Mouse (Mus musculus): ENCODE measurements around the gene Zbtb7b. TPM values are rescaled to one million over a fixed set of nuclear protein-coding genes. Genes with fewer than 3 reads are reported as not detected.

The Zbtb7b gene
- polyA plus RNA-seq, 1 experiment from 2014 or later, result 2.2 TPM

DNA sequence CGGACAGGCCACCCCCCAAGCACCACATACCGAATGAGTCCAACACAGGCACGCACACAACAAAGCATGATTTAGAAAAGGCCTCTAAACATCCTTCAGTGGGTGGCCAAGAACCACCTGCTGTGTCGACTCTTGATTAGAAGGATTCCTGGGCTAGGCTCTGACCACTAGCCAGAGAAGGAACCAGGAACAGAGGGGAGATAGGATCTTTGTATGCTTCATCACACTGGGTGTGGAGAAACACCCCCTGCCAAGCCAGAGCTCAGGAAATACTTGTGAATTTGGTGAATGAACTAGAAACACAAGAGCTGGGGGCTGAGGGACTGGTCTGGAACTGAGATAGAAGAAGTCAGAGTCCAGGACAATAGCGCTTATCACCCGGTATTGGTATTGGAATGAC, 58.0 kb downstream of the Zbtb7b start:
- Histone ChIP-seq H3K4me3 (ENCODE audit: low read depth, low read length) (peak overlapping the region; percentile 84), H3K9ac (ENCODE audit: low read depth, low read length) (peak overlapping the region; percentile 43; the same call in 1 of the 2 replicates), H3K9me3 (replicated peaks; ENCODE audit: control insufficient read depth, low read length) (no peaks in the 10 kb centered on the region), H3K4me2 (peak overlapping the region; percentile 85), H3K27ac (ENCODE audit: low read depth, low read length) (0 out of 2 replicates have a peak overlapping the region, but pooled peaks have one; percentile 73), H3K4me1 (ENCODE audit: control insufficient read depth, insufficient read depth, low read length) (peaks cover 26% of the 10 kb centered on the region), H3K27me3 (ENCODE audit: control insufficient read depth, insufficient read depth, low read length) (peaks cover 2% of the 10 kb centered on the region; the same call in 1 of the 2 replicates), H3K36me3 (ENCODE audit: control insufficient read depth, insufficient read depth, low read length) (peaks cover 9% of the 10 kb centered on the region; the same call in 1 of the 2 replicates)
- no peak for ATAC-seq (replicated peaks; ENCODE audit: insufficient number of reproducible peaks, low FRiP score, low TSS enrichment)
- 14% methylated on average over 6 of the region's 6 CpGs for WGBS (ENCODE audit: insufficient replicate concordance)

- Histone ChIP-seq H3K4me3 (ENCODE audit: low read depth, low read length) (no peak overlapping the region), H3K27me3 (ENCODE audit: control insufficient read depth, insufficient read depth, low read length) (no peaks in the 10 kb centered on the region), H3K9me3 (replicated peaks; ENCODE audit: control insufficient read depth, low read length) (no peaks in the 10 kb centered on the region), H3K27ac (ENCODE audit: low read depth, low read length) (no peak overlapping the region), H3K4me1 (ENCODE audit: control insufficient read depth, insufficient read depth, low read length) (peaks cover 27% of the 10 kb centered on the region), H3K4me2 (no peak overlapping the region), H3K9ac (ENCODE audit: low read depth, low read length) (no peak overlapping the region), H3K36me3 (ENCODE audit: control insufficient read depth, insufficient read depth, low read length) (peaks cover 9% of the 10 kb centered on the region; the same call in 1 of the 2 replicates)
- WGBS (ENCODE audit: insufficient replicate concordance), result 73% methylated on average over 11 of the region's 11 CpGs
- no peak for ATAC-seq (replicated peaks; ENCODE audit: insufficient number of reproducible peaks, low FRiP score, low TSS enrichment)
Observed at GRCm38 (mm10) chr3:89333053-89333452, 61.5 kb downstream of the Zbtb7b start.

DNA sequence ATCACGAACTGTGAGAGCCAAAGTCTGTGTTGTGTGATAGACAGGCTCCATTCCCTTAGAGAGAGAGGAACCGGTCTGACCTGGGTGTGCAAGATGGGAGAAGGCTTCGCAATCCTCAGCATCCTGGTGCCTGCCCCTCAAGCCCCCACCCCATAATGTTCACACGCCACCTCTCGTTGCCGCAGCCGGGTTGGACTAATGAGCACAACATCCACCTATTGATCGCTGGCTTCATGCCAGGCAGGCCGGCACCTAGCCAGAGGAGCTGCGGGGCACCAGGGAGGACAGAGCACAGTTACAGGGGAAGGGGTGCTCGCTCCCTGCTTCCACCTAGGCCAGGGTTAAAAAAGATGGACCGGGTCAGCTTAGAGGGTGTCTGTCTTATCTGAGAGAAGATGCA, 62.1 kb downstream of the Zbtb7b start:
- Histone ChIP-seq H3K27me3 (ENCODE audit: control insufficient read depth, insufficient read depth, low read length) (peaks cover 2% of the 10 kb centered on the region; the same call in 1 of the 2 replicates), H3K4me1 (ENCODE audit: control insufficient read depth, insufficient read depth, low read length) (peaks cover 27% of the 10 kb centered on the region), H3K4me2 (no peak overlapping the region), H3K9ac (ENCODE audit: low read depth, low read length) (no peak overlapping the region), H3K4me3 (ENCODE audit: low read depth, low read length) (no peak overlapping the region), H3K9me3 (replicated peaks; ENCODE audit: control insufficient read depth, low read length) (no peaks in the 10 kb centered on the region), H3K36me3 (ENCODE audit: control insufficient read depth, insufficient read depth, low read length) (peaks cover 9% of the 10 kb centered on the region; the same call in 1 of the 2 replicates), H3K27ac (ENCODE audit: low read depth, low read length) (no peak overlapping the region)
- WGBS (ENCODE audit: insufficient replicate concordance), result 53% methylated on average over 12 of the region's 12 CpGs
- ATAC-seq (replicated peaks; ENCODE audit: insufficient number of reproducible peaks, low FRiP score, low TSS enrichment), result no peak

DNA sequence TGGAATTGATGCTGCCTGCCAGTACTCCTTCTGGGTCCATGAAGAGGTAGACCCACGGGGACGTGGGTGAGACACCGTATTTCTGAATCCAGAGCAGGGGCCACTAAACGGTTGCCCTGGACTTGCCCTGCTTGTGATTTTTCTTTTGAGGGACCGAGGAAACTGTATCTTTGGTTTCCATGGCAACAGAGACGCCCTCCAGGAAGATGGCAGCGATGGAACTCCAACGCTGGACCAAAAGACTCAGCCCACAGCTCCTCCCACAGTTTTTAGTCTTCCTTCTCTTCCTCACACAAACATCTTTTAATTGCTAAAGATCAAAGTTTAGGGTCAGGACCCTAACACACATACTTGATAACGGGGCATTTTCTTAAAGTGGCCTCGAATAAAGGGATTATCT, 62.6 kb downstream of the Zbtb7b start:
- H3K36me3 ChIP-seq (ENCODE audit: control insufficient read depth, insufficient read depth, low read length), result peaks cover 9% of the 10 kb centered on the region; the same call in 1 of the 2 replicates
- no peak for ATAC-seq (replicated peaks; ENCODE audit: insufficient number of reproducible peaks, low FRiP score, low TSS enrichment)
- peaks cover 24% of the 10 kb centered on the region for H3K4me1 ChIP-seq (ENCODE audit: control insufficient read depth, insufficient read depth, low read length)
- no peak overlapping the region for H3K4me3 ChIP-seq (ENCODE audit: low read depth, low read length)
- 56% methylated on average over 10 of the region's 10 CpGs for WGBS (ENCODE audit: insufficient replicate concordance)
- no peak overlapping the region for H3K9ac ChIP-seq (ENCODE audit: low read depth, low read length)
- H3K9me3 ChIP-seq (replicated peaks; ENCODE audit: control insufficient read depth, low read length), result no peaks in the 10 kb centered on the region
- H3K27ac ChIP-seq (ENCODE audit: low read depth, low read length), result no peak overlapping the region
- no peak overlapping the region for H3K4me2 ChIP-seq
- peaks cover 2% of the 10 kb centered on the region; the same call in 1 of the 2 replicates for H3K27me3 ChIP-seq (ENCODE audit: control insufficient read depth, insufficient read depth, low read length)

- H3K4me3 ChIP-seq (ENCODE audit: low read depth, low read length), result no peak overlapping the region
- H3K4me2 ChIP-seq, result peak overlapping the region; percentile 9; the same call in 1 of the 2 replicates
- H3K27me3 ChIP-seq (ENCODE audit: control insufficient read depth, insufficient read depth, low read length), result peaks cover 2% of the 10 kb centered on the region; the same call in 1 of the 2 replicates
- no peak for ATAC-seq (replicated peaks; ENCODE audit: insufficient number of reproducible peaks, low FRiP score, low TSS enrichment)
- 69% methylated on average over 13 of the region's 13 CpGs for WGBS (ENCODE audit: insufficient replicate concordance)
- no peak overlapping the region for H3K9ac ChIP-seq (ENCODE audit: low read depth, low read length)
- peaks cover 9% of the 10 kb centered on the region; the same call in 1 of the 2 replicates for H3K36me3 ChIP-seq (ENCODE audit: control insufficient read depth, insufficient read depth, low read length)
- peaks cover 19% of the 10 kb centered on the region for H3K4me1 ChIP-seq (ENCODE audit: control insufficient read depth, insufficient read depth, low read length)
- H3K9me3 ChIP-seq (replicated peaks; ENCODE audit: control insufficient read depth, low read length), result no peaks in the 10 kb centered on the region
- no peak overlapping the region for H3K27ac ChIP-seq (ENCODE audit: low read depth, low read length)
Observed at GRCm38 (mm10) chr3:89331561-89331960, 63.0 kb downstream of the Zbtb7b start.

GRCm38 (mm10) chr3:89330948-89331347, 63.6 kb downstream of the Zbtb7b start:
- 0 out of 2 replicates have a peak overlapping the region, but pooled peaks have one; percentile 9 for H3K4me2 ChIP-seq
- no peak overlapping the region for H3K27ac ChIP-seq (ENCODE audit: low read depth, low read length)
- H3K4me3 ChIP-seq (ENCODE audit: low read depth, low read length), result no peak overlapping the region
- peaks cover 9% of the 10 kb centered on the region; the same call in 1 of the 2 replicates for H3K36me3 ChIP-seq (ENCODE audit: control insufficient read depth, insufficient read depth, low read length)
- no peak for ATAC-seq (replicated peaks; ENCODE audit: insufficient number of reproducible peaks, low FRiP score, low TSS enrichment)
- H3K4me1 ChIP-seq (ENCODE audit: control insufficient read depth, insufficient read depth, low read length), result peaks cover 13% of the 10 kb centered on the region
- WGBS (ENCODE audit: insufficient replicate concordance), result 16% methylated on average over 10 of the region's 10 CpGs
- H3K9ac ChIP-seq (ENCODE audit: low read depth, low read length), result no peak overlapping the region
- H3K27me3 ChIP-seq (ENCODE audit: control insufficient read depth, insufficient read depth, low read length), result peaks cover 2% of the 10 kb centered on the region; the same call in 1 of the 2 replicates
- no peaks in the 10 kb centered on the region for H3K9me3 ChIP-seq (replicated peaks; ENCODE audit: control insufficient read depth, low read length)

DNA sequence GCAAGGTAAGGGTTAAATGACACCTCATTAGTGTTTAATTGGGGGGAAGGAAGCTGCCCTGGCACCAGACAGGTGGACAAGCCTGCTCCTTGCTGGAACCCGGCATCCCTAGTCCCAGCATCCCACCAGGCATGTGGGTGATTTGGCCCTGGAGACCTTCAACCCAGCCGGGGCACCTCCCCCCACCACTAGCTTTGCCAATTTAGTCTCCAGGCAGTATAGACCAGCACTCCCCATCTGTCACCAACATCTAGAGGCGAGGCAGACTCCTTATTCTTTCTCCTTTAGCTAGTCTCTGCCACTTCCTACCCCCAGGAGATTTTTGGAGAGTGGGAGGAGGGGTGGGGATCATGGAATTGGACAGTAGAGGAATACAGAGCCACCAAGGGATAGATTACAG, 64.2 kb downstream of the Zbtb7b start:
- Histone ChIP-seq H3K36me3 (ENCODE audit: control insufficient read depth, insufficient read depth, low read length) (peaks cover 9% of the 10 kb centered on the region; the same call in 1 of the 2 replicates), H3K9me3 (replicated peaks; ENCODE audit: control insufficient read depth, low read length) (no peaks in the 10 kb centered on the region), H3K4me3 (ENCODE audit: low read depth, low read length) (no peak overlapping the region), H3K27ac (ENCODE audit: low read depth, low read length) (no peak overlapping the region), H3K4me1 (ENCODE audit: control insufficient read depth, insufficient read depth, low read length) (peaks cover 10% of the 10 kb centered on the region), H3K27me3 (ENCODE audit: control insufficient read depth, insufficient read depth, low read length) (peaks cover 2% of the 10 kb centered on the region; the same call in 1 of the 2 replicates), H3K9ac (ENCODE audit: low read depth, low read length) (no peak overlapping the region), H3K4me2 (no peak overlapping the region)
- 57% methylated on average over 3 of the region's 3 CpGs for WGBS (ENCODE audit: insufficient replicate concordance)
- no peak for ATAC-seq (replicated peaks; ENCODE audit: insufficient number of reproducible peaks, low FRiP score, low TSS enrichment)

DNA sequence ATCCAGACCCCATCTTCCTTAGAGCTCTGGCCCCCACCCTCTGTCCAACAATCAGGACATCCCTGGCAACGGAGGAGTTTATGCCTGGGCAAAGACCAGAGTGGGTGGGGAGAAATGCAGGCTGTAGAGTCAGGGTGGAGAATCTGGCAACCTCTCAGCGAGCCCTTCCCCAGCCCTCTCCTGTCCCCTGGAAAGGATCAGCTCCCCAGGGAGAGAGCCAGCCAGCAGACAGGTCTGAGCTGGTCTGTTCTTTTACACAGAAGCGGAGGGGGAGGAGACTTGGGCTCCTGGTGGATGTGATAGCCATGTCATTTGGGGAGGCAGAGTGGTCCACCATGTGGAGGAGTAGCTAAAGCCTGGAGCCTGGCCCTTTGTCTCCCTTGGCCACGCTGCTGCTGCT, 66.0 kb downstream of the Zbtb7b start:
- Histone ChIP-seq H3K9me3 (replicated peaks; ENCODE audit: control insufficient read depth, low read length) (no peaks in the 10 kb centered on the region), H3K9ac (ENCODE audit: low read depth, low read length) (no peak overlapping the region), H3K4me3 (ENCODE audit: low read depth, low read length) (no peak overlapping the region), H3K36me3 (ENCODE audit: control insufficient read depth, insufficient read depth, low read length) (peaks cover 3% of the 10 kb centered on the region; the same call in 1 of the 2 replicates), H3K27me3 (ENCODE audit: control insufficient read depth, insufficient read depth, low read length) (peaks cover 5% of the 10 kb centered on the region; the same call in 1 of the 2 replicates), H3K4me1 (ENCODE audit: control insufficient read depth, insufficient read depth, low read length) (peaks cover 10% of the 10 kb centered on the region), H3K27ac (ENCODE audit: low read depth, low read length) (no peak overlapping the region), H3K4me2 (no peak overlapping the region)
- ATAC-seq (replicated peaks; ENCODE audit: insufficient number of reproducible peaks, low FRiP score, low TSS enrichment), result no peak
- 16% methylated on average over 4 of the region's 4 CpGs for WGBS (ENCODE audit: insufficient replicate concordance)

Measured in heart, embryonic 11.5 days (tissue).